Mouse (Mus musculus): ENCODE results near the gene Tbx10.

DNA sequence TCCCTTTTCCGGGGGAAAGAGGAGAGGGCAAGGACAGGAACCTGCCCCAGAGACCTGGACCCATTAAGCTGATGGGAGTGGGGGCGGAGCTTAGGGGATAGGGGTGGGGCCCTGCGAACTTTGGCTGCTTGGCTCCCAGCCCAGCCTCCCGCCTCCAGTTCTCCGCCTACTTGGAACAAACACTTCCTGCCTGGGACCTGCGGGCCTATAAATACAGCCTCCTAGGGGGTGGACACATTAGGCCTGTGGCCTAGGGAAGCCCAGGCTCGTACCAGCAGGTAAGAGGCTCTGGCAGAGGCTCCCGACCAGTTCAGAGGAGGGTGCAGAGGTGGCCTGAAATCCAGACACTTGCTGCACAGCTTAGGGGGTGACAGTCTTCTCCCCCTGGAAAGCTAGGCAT, 6.2 kb upstream of the Tbx10 start, which contains the start of gene Acy3:
- no peak for TF ChIP-seq CTCF (IDR thresholded peaks at IDR 0.05)
- TF ChIP-seq POLR2A (IDR thresholded peaks at IDR 0.05; ENCODE audit: insufficient read depth, low read depth, low read length) = peak; percentile 98

All from heart, adult 2 months (tissue).